Mouse (Mus musculus) cerebellum, postnatal 4 days (tissue): ENCODE measurements at regions not wholly inside any gene's neighbourhood (a gene's known extent, or its start where the extent isn't known, plus 50 kb on each side); places are given as distances from the start of the nearest gene placed in this dataset.

ENCODE experiments used
- DNase-seq, 2 experiments: peaks; one replicate each; pipeline ENCODE4 v3.0.0; 2022; ENCODE audit warnings: low spot score in 2 of 2, mixed read lengths in 1 of 2

GRCm38 (mm10) chr16:93272636-93273035 lies 331.2 kb downstream of the Setd4 start:
- DNase-seq, result no peak

GRCm38 (mm10) chr16:93272146-93272545 lies 331.7 kb downstream of the Setd4 start:
- no peak for DNase-seq

GRCm38 (mm10) chr16:93264061-93264585 lies 339.7 kb downstream of the Setd4 start:
- no peak for DNase-seq

GRCm38 (mm10) chr16:93263141-93263815 lies 340.6 kb downstream of the Setd4 start:
- DNase-seq, result no peak

GRCm38 (mm10) chr16:93246825-93247224 lies 357.0 kb downstream of the Setd4 start:
- peak in 1 of 2 experiments; percentile 34 for DNase-seq

- DNase-seq, result no peak
These were observed 358.1 kb downstream of the Setd4 start for GRCm38 (mm10) chr16:93245738-93246137.

GRCm38 (mm10) chr16:93238898-93239297 lies 365.0 kb downstream of the Setd4 start:
- DNase-seq, result no peak

- DNase-seq, result no peak
These were observed 365.5 kb downstream of the Setd4 start for GRCm38 (mm10) chr16:93238326-93238725.

- DNase-seq, result no peak
These were observed 378.2 kb downstream of the Setd4 start for GRCm38 (mm10) chr16:93225644-93226043.

- DNase-seq, result no peak
These were observed 378.7 kb downstream of the Setd4 start for GRCm38 (mm10) chr16:93225196-93225595.

- DNase-seq, result no peak
These were observed 384.1 kb downstream of the Setd4 start for GRCm38 (mm10) chr16:93219731-93220130.

- peak in 1 of 2 experiments; percentile 11 for DNase-seq
These were observed 385.5 kb downstream of the Setd4 start for GRCm38 (mm10) chr16:93218402-93218801.

GRCm38 (mm10) chr16:93217600-93218226 lies 386.1 kb downstream of the Setd4 start:
- no peak for DNase-seq

GRCm38 (mm10) chr16:93215630-93216029 lies 388.2 kb downstream of the Setd4 start:
- DNase-seq, result no peak

- DNase-seq, result no peak
These were observed 387.7 kb upstream of the Runx1 start for GRCm38 (mm10) chr16:93213618-93214017.

GRCm38 (mm10) chr16:93207675-93208074 lies 381.7 kb upstream of the Runx1 start:
- no peak for DNase-seq

GRCm38 (mm10) chr16:93207217-93207616 lies 381.3 kb upstream of the Runx1 start:
- DNase-seq, result no peak

- no peak for DNase-seq
These were observed 380.4 kb upstream of the Runx1 start for GRCm38 (mm10) chr16:93206325-93206724.

- no peak for DNase-seq
These were observed 378.7 kb upstream of the Runx1 start for GRCm38 (mm10) chr16:93204601-93205000.

GRCm38 (mm10) chr16:93202591-93202990 lies 376.6 kb upstream of the Runx1 start:
- no peak for DNase-seq

- DNase-seq, result no peak
These were observed 371.4 kb upstream of the Runx1 start for GRCm38 (mm10) chr16:93197300-93197699.

- no peak for DNase-seq
These were observed 368.1 kb upstream of the Runx1 start for GRCm38 (mm10) chr16:93193921-93194481.

- no peak for DNase-seq
These were observed 367.3 kb upstream of the Runx1 start for GRCm38 (mm10) chr16:93193263-93193662.
